Mouse (Mus musculus) left cerebral cortex, postnatal 10 days (tissue): Measurements from ENCODE around the gene 5730596B20Rik. TPM values are rescaled to one million over a fixed set of nuclear protein-coding genes. Genes with fewer than 3 reads are reported as not detected.

Source experiments
- DNase-seq, 2 experiments: peaks; one replicate each; pipeline ENCODE4 v3.0.0; 2021 to 2022; ENCODE audit warnings: low spot score in 2 of 2, mixed read lengths in 1 of 2; ENCODE audit errors: extremely low spot score in 1 of 2
- intact Hi-C: fragments of 180-260 bp; cut with DNase I; formaldehyde crosslinking; loops from one replicate; pipeline ENCODE4 v1.15.1; 2025
- total RNA-seq, 2 experiments: library from RNA; stranded (reverse); gene quantifications; 2 replicates each; pipeline ENCODE4 v1.2.3; 2021

5730596B20Rik gene
- total RNA-seq, 2 experiments from 2014 or later = not detected

GRCm38 (mm10) chr6:52186500-52186899 is 9.2 kb downstream of the 5730596B20Rik start:
- DNase-seq = no peak
- intact Hi-C loops = no loop called here

GRCm38 (mm10) chr6:52189172-52189591 is 11.9 kb downstream of the 5730596B20Rik start:
- DNase-seq = no peak
- intact Hi-C loops = no loop called here

- no peak for DNase-seq
- intact Hi-C loops = no loop called here
These were observed 12.6 kb downstream of the 5730596B20Rik start for GRCm38 (mm10) chr6:52189909-52190308.

GRCm38 (mm10) chr6:52190410-52190809 is 13.1 kb downstream of the 5730596B20Rik start:
- no peak for DNase-seq
- intact Hi-C loops = no loop called here

GRCm38 (mm10) chr6:52190906-52191810 is 13.9 kb downstream of the 5730596B20Rik start, which contains the start of gene Hoxa4:
Gene Hoxa4, minus strand, starts transcription at chr6:52191753.
- intact Hi-C loops = no loop called here

GRCm38 (mm10) chr6:52191860-52192550 is 14.7 kb downstream of the 5730596B20Rik start:
- intact Hi-C loops = no loop called here
- DNase-seq = peak in 1 of 2 experiments; percentile 66

More at GRCm38 (mm10) chr6:52190906-52191810, 13.9 kb downstream of the 5730596B20Rik start, which contains the start of gene Hoxa4:
- no peak for DNase-seq

GRCm38 (mm10) chr6:52194690-52195089 is 17.4 kb downstream of the 5730596B20Rik start:
- DNase-seq = no peak
- intact Hi-C loops = loop anchor here (5.0 kb wide), 2 partner anchors 192 to 322 kb away; no protein-coding TSS in a partner anchor

- no peak for DNase-seq
- intact Hi-C loops = loop anchor here (5.0 kb wide), 2 partner anchors 195 to 325 kb away; no protein-coding TSS in a partner anchor
These were observed 19.5 kb downstream of the 5730596B20Rik start for GRCm38 (mm10) chr6:52196811-52197210.

GRCm38 (mm10) chr6:52197271-52197670 is 20.0 kb downstream of the 5730596B20Rik start:
- peak in 1 of 2 experiments; percentile 22 for DNase-seq
- intact Hi-C loops = loop anchor here (5.0 kb wide), 2 partner anchors 195 to 325 kb away; no protein-coding TSS in a partner anchor

GRCm38 (mm10) chr6:52200073-52200750 is 22.9 kb downstream of the 5730596B20Rik start:
- intact Hi-C loops = no loop called here
- DNase-seq = no peak

- intact Hi-C loops = no loop called here
- DNase-seq = no peak
These were observed 23.5 kb downstream of the 5730596B20Rik start for GRCm38 (mm10) chr6:52200751-52201250.

- DNase-seq = no peak
- intact Hi-C loops = no loop called here
These were observed 24.0 kb downstream of the 5730596B20Rik start for GRCm38 (mm10) chr6:52201269-52201668.

GRCm38 (mm10) chr6:52202362-52203120 is 25.2 kb downstream of the 5730596B20Rik start:
- no peak for DNase-seq
- intact Hi-C loops = no loop called here

- intact Hi-C loops = no loop called here
- DNase-seq = no peak
These were observed 25.7 kb downstream of the 5730596B20Rik start for GRCm38 (mm10) chr6:52203121-52203370.

GRCm38 (mm10) chr6:52203371-52204049 is 26.2 kb downstream of the 5730596B20Rik start:
- intact Hi-C loops = no loop called here
- DNase-seq = no peak

- DNase-seq = no peak
- intact Hi-C loops = no loop called here
These were observed 26.9 kb downstream of the 5730596B20Rik start, which contains the start of gene Hoxa5 for GRCm38 (mm10) chr6:52204050-52204752. Gene Hoxa5, minus strand, starts transcription at chr6:52204587.

- intact Hi-C loops = no loop called here
- no peak for DNase-seq
These were observed 27.9 kb downstream of the 5730596B20Rik start for GRCm38 (mm10) chr6:52205221-52205620.
